Mouse (Mus musculus): ENCODE measurements around the gene Ube2l6.
A peak's percentile ranks its signal among the peaks of the same experiment; 100 is the strongest.

Gene Ube2l6

GRCm38 (mm10) chr2:84837817-84838592, 39.4 kb downstream of the Ube2l6 start:
- no peak for DNase-seq (ENCODE audit: low spot score in 2 of 2)

- no peak for DNase-seq (ENCODE audit: low spot score in 2 of 2)
Measured at GRCm38 (mm10) chr2:84838593-84838949, 39.9 kb downstream of the Ube2l6 start, which contains the start of gene Slc43a1. Slc43a1 (plus strand) TSS chr2:84838850.

GRCm38 (mm10) chr2:84838993-84839980, 40.7 kb downstream of the Ube2l6 start:
- no peak for DNase-seq (ENCODE audit: low spot score in 2 of 2)

GRCm38 (mm10) chr2:84840016-84840747, 41.6 kb downstream of the Ube2l6 start:
- peak in 1 of 2 experiments; percentile 54 for DNase-seq (ENCODE audit: low spot score in 2 of 2)

- DNase-seq (ENCODE audit: low spot score in 2 of 2), result no peak
Measured at GRCm38 (mm10) chr2:84840748-84841563, 42.3 kb downstream of the Ube2l6 start.

- no peak for DNase-seq (ENCODE audit: low spot score in 2 of 2)
Measured at GRCm38 (mm10) chr2:84841905-84842304, 43.3 kb downstream of the Ube2l6 start.

GRCm38 (mm10) chr2:84843654-84844053, 45.0 kb downstream of the Ube2l6 start:
- DNase-seq (ENCODE audit: low spot score in 2 of 2), result no peak

- no peak for DNase-seq (ENCODE audit: low spot score in 2 of 2)
Measured at GRCm38 (mm10) chr2:84845226-84845625, 46.6 kb downstream of the Ube2l6 start.

GRCm38 (mm10) chr2:84850407-84851129, 51.9 kb downstream of the Ube2l6 start:
- no peak for DNase-seq (ENCODE audit: low spot score in 2 of 2)

GRCm38 (mm10) chr2:84851130-84852040, 52.8 kb downstream of the Ube2l6 start:
- DNase-seq (ENCODE audit: low spot score in 2 of 2), result no peak

- DNase-seq (ENCODE audit: low spot score in 2 of 2), result no peak
Measured at GRCm38 (mm10) chr2:84855732-84856131, 57.1 kb downstream of the Ube2l6 start.

- DNase-seq (ENCODE audit: low spot score in 2 of 2), result no peak
Measured at GRCm38 (mm10) chr2:84858551-84858950, 59.9 kb downstream of the Ube2l6 start.

Measured in cerebellum, postnatal 4 days (tissue).